Mouse (Mus musculus): ENCODE results near the gene Htr2a.

- TF ChIP-seq MYOG (IDR thresholded peaks at IDR 0.05; ENCODE audit: control insufficient read depth, extremely low read depth, insufficient read length) (no peak), CTCF (IDR thresholded peaks at IDR 0.05; ENCODE audit: control insufficient read depth, insufficient read depth, insufficient read length) (no peak), MAX (IDR thresholded peaks at IDR 0.05) (no peak)
Observed at GRCm38 (mm10) chr14:74673020-74673350, 32.3 kb downstream of the Htr2a start.

All from C2C12 (cell line).